In the genomic region with DNA sequence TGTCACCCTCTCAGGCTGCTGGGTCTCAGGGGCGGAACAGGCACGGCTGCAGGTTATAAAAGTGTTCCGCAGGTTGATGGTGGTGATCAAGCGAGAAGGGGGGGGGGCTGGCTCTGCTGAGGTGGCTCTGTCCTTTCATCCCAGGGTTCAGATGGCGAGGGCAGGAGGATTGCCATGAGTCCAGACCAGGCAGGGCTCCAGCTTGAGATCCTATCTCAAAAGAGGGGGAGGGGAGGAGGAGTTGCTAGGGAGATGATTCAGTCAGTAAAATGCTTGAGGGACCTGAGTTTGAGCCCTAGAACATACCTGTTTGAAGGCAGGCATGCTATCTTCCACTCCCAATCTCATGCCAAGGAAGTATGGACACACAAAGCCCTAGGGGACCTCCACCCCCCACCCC, we compare ENCODE assay signal across 14 mouse cellular contexts. TPM values are rescaled to one million over a fixed set of nuclear protein-coding genes. Genes with fewer than 3 reads are reported as not detected.
A peak's percentile ranks its signal among the peaks of the same experiment; 100 is the strongest.
DNase-seq lines count a peak whose midpoint lies in the region; ATAC-seq lines count a peak whose summit lies in the region.
"Had no signal": no experiment of that assay in that cellular context is flagged by ENCODE, and none has a peak within 500 bp of the region (broad histone marks: within the 10 kb centered on the region; RNA-seq: fewer than 3 reads in every experiment).

No protein-coding gene starts in this region.

- H3K4me1 ChIP-seq in heart, embryonic 16.5 days (ENCODE audit: control insufficient read depth, insufficient read depth, low read length): peaks cover 91% of the 10 kb centered on the region
- peaks cover 100% of the 10 kb centered on the region for H3K4me1 ChIP-seq in neural tube, embryonic 13.5 days (replicated peaks)
- peaks cover 92% of the 10 kb centered on the region for H3K4me1 ChIP-seq in midbrain, embryonic 11.5 days (ENCODE audit: control insufficient read depth, insufficient read depth, low read length)

- H3K27ac ChIP-seq in heart, embryonic 16.5 days (ENCODE audit: low read length): no peak overlapping the region
- peak overlapping the region; percentile 86 for H3K27ac ChIP-seq in neural tube, embryonic 13.5 days (replicated peaks)
- peak overlapping the region; percentile 31 for H3K27ac ChIP-seq in midbrain, embryonic 11.5 days (ENCODE audit: low read depth, low read length)

- ATAC-seq in heart, embryonic 16.5 days (replicated peaks; ENCODE audit: extremely low read depth, insufficient read depth, low FRiP score): no peak
- ATAC-seq in neural tube, embryonic 13.5 days (ENCODE audit: low read depth): no peak
- ATAC-seq in midbrain, embryonic 11.5 days (ENCODE audit: low FRiP score): no peak

- no peak for DNase-seq in heart, adult 18-20 months
- DNase-seq in neural tube, embryonic 10.5 days (ENCODE audit: extremely low spot score, low spot score): no peak
- no peak for DNase-seq in midbrain, embryonic 11.5 days (ENCODE audit: low spot score, missing footprints)
- no peak for DNase-seq in urinary bladder, postnatal 14 days (ENCODE audit: low spot score)
- no peak for DNase-seq in gastrocnemius, postnatal 36 days
- DNase-seq: adrenal gland, postnatal 10 days; cerebellum, adult 2 months; kidney, adult 2 months; lung, adult 2 months; right cerebral cortex, postnatal 25 days had no signal

- H3K4me2 ChIP-seq in heart, embryonic 16.5 days (ENCODE audit: low read depth, low read length): no peak overlapping the region
- no peak overlapping the region for H3K4me2 ChIP-seq in neural tube, embryonic 13.5 days
- no peak overlapping the region for H3K4me2 ChIP-seq in midbrain, embryonic 11.5 days
- H3K4me2 ChIP-seq: heart, embryonic 11.5 days; hindbrain, embryonic 15.5 days had no signal

- H3K27me3 ChIP-seq in heart, embryonic 16.5 days (ENCODE audit: control insufficient read depth, insufficient read depth, low read length): no peaks in the 10 kb centered on the region
- H3K27me3 ChIP-seq in neural tube, embryonic 13.5 days: no peaks in the 10 kb centered on the region
- no peaks in the 10 kb centered on the region for H3K27me3 ChIP-seq in midbrain, embryonic 11.5 days (ENCODE audit: control insufficient read depth, insufficient read depth, low read length)
- H3K27me3 ChIP-seq: hindbrain, embryonic 15.5 days had no signal

- no peak overlapping the region for H3K4me3 ChIP-seq in heart, embryonic 16.5 days (ENCODE audit: low read length)
- no peak overlapping the region for H3K4me3 ChIP-seq in neural tube, embryonic 13.5 days
- no peak overlapping the region for H3K4me3 ChIP-seq in midbrain, embryonic 11.5 days (ENCODE audit: low read depth, low read length)
- H3K4me3 ChIP-seq: hindbrain, embryonic 15.5 days had no signal

- intact Hi-C loops in gastrocnemius, postnatal 36 days (cut with DNase I): no loop called here

- H3K36me3 ChIP-seq in heart, embryonic 16.5 days (ENCODE audit: control insufficient read depth, insufficient read depth): no peaks in the 10 kb centered on the region
- peaks cover 5% of the 10 kb centered on the region; the same call in 1 of the 2 replicates for H3K36me3 ChIP-seq in neural tube, embryonic 13.5 days
- no peaks in the 10 kb centered on the region for H3K36me3 ChIP-seq in midbrain, embryonic 11.5 days (ENCODE audit: control insufficient read depth, insufficient read depth, low read length)
- H3K36me3 ChIP-seq: hindbrain, embryonic 15.5 days had no signal

- H3K9ac ChIP-seq in heart, embryonic 16.5 days (ENCODE audit: low read length): 0 out of 2 replicates have a peak overlapping the region, but pooled peaks have one; percentile 17
- H3K9ac ChIP-seq in neural tube, embryonic 13.5 days: peak overlapping the region; percentile 53; the same call in 1 of the 2 replicates
- H3K9ac ChIP-seq in midbrain, embryonic 11.5 days (ENCODE audit: low read length): no peak overlapping the region

- H3K9me3 ChIP-seq in heart, embryonic 16.5 days (replicated peaks; ENCODE audit: control insufficient read depth, low read length): no peaks in the 10 kb centered on the region
- no peaks in the 10 kb centered on the region for H3K9me3 ChIP-seq in neural tube, embryonic 13.5 days
- H3K9me3 ChIP-seq in midbrain, embryonic 11.5 days (ENCODE audit: control insufficient read depth, low read length): no peaks in the 10 kb centered on the region
- H3K9me3 ChIP-seq: hindbrain, embryonic 15.5 days had no signal

- WGBS in heart, embryonic 16.5 days: 87% methylated on average over 5 of the region's 5 CpGs
- 61% methylated on average over 5 of the region's 5 CpGs for WGBS in neural tube, embryonic 13.5 days
- 79% methylated on average over 5 of the region's 5 CpGs for WGBS in midbrain, embryonic 11.5 days

RNA-seq across cellular contexts. Expression of a gene that starts 28.6 kb away (rescaled TPM):
- 51.0 and 51.1 TPM in 2 replicates for polyA plus RNA-seq in heart, embryonic 16.5 days (2015; fragmentation: Nextera tagmentation; extraction: Ambion mirVana)
- 1 to 10 TPM in 1 of 2 experiments, under 1 TPM in 1; 0.98 to 1.8 TPM for total RNA-seq in heart, adult 18-20 months (2021)
- polyA plus RNA-seq in neural tube, embryonic 13.5 days (2015; fragmentation: Nextera tagmentation; extraction: Ambion mirVana): 20.1 and 21.5 TPM in 2 replicates
- 113 and 120 TPM in 2 replicates for polyA plus RNA-seq in midbrain, embryonic 11.5 days (2014; fragmentation: Nextera tagmentation; extraction: Ambion mirVana)
- total RNA-seq in gastrocnemius, postnatal 36 days (2021): under 1 TPM; 0.66 to 0.94 TPM
